Comparison of ENCODE assay signal across 8 mouse cellular contexts in genomic region chr11:119088391-119089234, GRCm38 (mm10). TPM values are rescaled to one million over a fixed set of nuclear protein-coding genes. Genes with fewer than 3 reads are reported as not detected.
DNase-seq lines count a peak whose midpoint lies in the region; ATAC-seq and TF ChIP-seq lines count a peak whose summit lies in the region.

No protein-coding gene starts in this region.

- no peak overlapping the region for H3K4me2 ChIP-seq in forebrain, embryonic 12.5 days
- no peak overlapping the region for H3K4me2 ChIP-seq in midbrain, embryonic 13.5 days (replicated peaks)

- whole genome bisulfite sequencing in bone marrow, adult 2 months: 3% methylated on average over 28 of the region's 28 CpGs
- WGBS in forebrain, embryonic 12.5 days: under 1% methylated on average over 28 of the region's 28 CpGs
- WGBS in midbrain, embryonic 13.5 days: 2% methylated on average over 28 of the region's 28 CpGs

- H3K27me3 ChIP-seq in forebrain, embryonic 12.5 days: peaks cover 74% of the 10 kb centered on the region
- H3K27me3 ChIP-seq in midbrain, embryonic 13.5 days: peaks cover 52% of the 10 kb centered on the region

- intact Hi-C loops in left cerebral cortex, postnatal 4 days (cut with DNase I): loop anchor here (10.0 kb wide), 1 partner anchor 106 kb away; no protein-coding TSS in a partner anchor

- H3K9ac ChIP-seq in forebrain, embryonic 12.5 days: no peak overlapping the region
- no peak overlapping the region for H3K9ac ChIP-seq in midbrain, embryonic 13.5 days (replicated peaks)

- no peak for ATAC-seq in forebrain, embryonic 12.5 days (ENCODE audit: low FRiP score)
- ATAC-seq in midbrain, embryonic 13.5 days: no peak

- no peaks in the 10 kb centered on the region for H3K9me3 ChIP-seq in forebrain, embryonic 12.5 days
- H3K9me3 ChIP-seq in midbrain, embryonic 13.5 days: no peaks in the 10 kb centered on the region

- TF ChIP-seq POLR2A in bone marrow, adult 2 months (IDR thresholded peaks at IDR 0.05; ENCODE audit: borderline replicate concordance, control insufficient read depth, low read depth, low read length): no peak

- peak; percentile 31; the same call in 1 of the 2 replicates for TF ChIP-seq CTCF in bone marrow, adult 2 months (IDR thresholded peaks at IDR 0.05; ENCODE audit: control insufficient read depth, insufficient read depth, low read length)

- H3K4me3 ChIP-seq in bone marrow, adult 2 months (replicated peaks; ENCODE audit: control insufficient read depth, low read depth, low read length): no peak overlapping the region
- peak overlapping the region; percentile 48 for H3K4me3 ChIP-seq in forebrain, embryonic 12.5 days (replicated peaks)
- H3K4me3 ChIP-seq in midbrain, embryonic 13.5 days (replicated peaks): peak overlapping the region; percentile 56; the same call in 1 of the 2 replicates

- no peaks in the 10 kb centered on the region for H3K36me3 ChIP-seq in forebrain, embryonic 12.5 days (replicated peaks)
- no peaks in the 10 kb centered on the region for H3K36me3 ChIP-seq in midbrain, embryonic 13.5 days

- peak; percentile 45 for DNase-seq in left cerebral cortex, postnatal 4 days
- no peak for DNase-seq in left cerebral cortex, adult 11 months (ENCODE audit: low spot score)
- peak; percentile 71 for DNase-seq in kidney, postnatal 10 days
- DNase-seq in left cerebral cortex, adult 8-10 months (ENCODE audit: low spot score in 2 of 2): no peak
- no peak for DNase-seq in gastrocnemius, postnatal 25 days

- peaks cover 3% of the 10 kb centered on the region for H3K4me1 ChIP-seq in bone marrow, adult 2 months (ENCODE audit: control insufficient read depth, insufficient read depth, low read length)
- peaks cover 63% of the 10 kb centered on the region for H3K4me1 ChIP-seq in forebrain, embryonic 12.5 days
- peaks cover 59% of the 10 kb centered on the region for H3K4me1 ChIP-seq in midbrain, embryonic 13.5 days (replicated peaks)

- H3K27ac ChIP-seq in bone marrow, adult 2 months (ENCODE audit: control insufficient read depth, insufficient read depth, low read depth, low read length, poor library complexity): peak overlapping the region; percentile 95
- no peak overlapping the region for H3K27ac ChIP-seq in forebrain, embryonic 12.5 days
- no peak overlapping the region for H3K27ac ChIP-seq in midbrain, embryonic 13.5 days

RNA-seq across cellular contexts. Expression of gene Cbx4, which starts 2.6 kb away (rescaled TPM):
- 10 to 100 TPM; 40.8 to 45.2 TPM for total RNA-seq in left cerebral cortex, postnatal 4 days (2021)
- polyA plus RNA-seq in bone marrow, adult 2 months (2011; ENCODE audit: insufficient read depth, insufficient read length, low replicate concordance, missing spikeins): 7.3 and 18.8 TPM in 2 replicates
- 12.7 and 14.5 TPM in 2 replicates for polyA plus RNA-seq in forebrain, embryonic 12.5 days (2016; fragmentation: Nextera tagmentation; extraction: Ambion mirVana)
- polyA plus RNA-seq in midbrain, embryonic 13.5 days (2015; fragmentation: Nextera tagmentation; extraction: Ambion mirVana): 14.1 and 16.3 TPM in 2 replicates
- 10 to 100 TPM; 48.9 to 54.2 (median 50.0) TPM for total RNA-seq in left cerebral cortex, adult 8-10 months (2022)
- total RNA-seq in gastrocnemius, postnatal 25 days (2021): 1 to 10 TPM; 2.4 to 3.5 TPM

RNA-seq across cellular contexts. Expression of gene Cbx8, which starts 47.8 kb away (rescaled TPM):
- total RNA-seq in left cerebral cortex, postnatal 4 days (2021): 10 to 100 TPM; 13.0 to 15.6 TPM
- polyA plus RNA-seq in bone marrow, adult 2 months (2011; ENCODE audit: insufficient read depth, insufficient read length, low replicate concordance, missing spikeins): 3.3 and 7.4 TPM in 2 replicates
- polyA plus RNA-seq in forebrain, embryonic 12.5 days (2016; fragmentation: Nextera tagmentation; extraction: Ambion mirVana): 11.5 and 11.7 TPM in 2 replicates
- polyA plus RNA-seq in midbrain, embryonic 13.5 days (2015; fragmentation: Nextera tagmentation; extraction: Ambion mirVana): 9.8 and 15.2 TPM in 2 replicates
- total RNA-seq in left cerebral cortex, adult 8-10 months (2022): 10 to 100 TPM in 2 of 4 experiments, 1 to 10 TPM in 2; 7.1 to 16.7 (median 11.1) TPM
- 1 to 10 TPM; 1.4 to 1.8 TPM for total RNA-seq in gastrocnemius, postnatal 25 days (2021)

Comparison
In these comparisons a context has a peak if more than half of its experiments do, and no peak if none do; other contexts are left out.
1. DNase-seq: peak in left cerebral cortex, postnatal 4 days (single experiment) and kidney, postnatal 10 days (single experiment); none in left cerebral cortex, adult 11 months (single experiment), left cerebral cortex, adult 8-10 months (0 of 2) and gastrocnemius, postnatal 25 days (single experiment).
2. RNA of gene Cbx4, which starts 2.6 kb away (total RNA-seq): 48.9 to 54.2 TPM in left cerebral cortex, adult 8-10 months and 40.8 to 45.2 TPM in left cerebral cortex, postnatal 4 days; 2.4 to 3.5 TPM in gastrocnemius, postnatal 25 days; every median in the first group is over 4 times any median in the second.